ENCODE assay signal across 8 mouse cellular contexts in the genomic region with DNA sequence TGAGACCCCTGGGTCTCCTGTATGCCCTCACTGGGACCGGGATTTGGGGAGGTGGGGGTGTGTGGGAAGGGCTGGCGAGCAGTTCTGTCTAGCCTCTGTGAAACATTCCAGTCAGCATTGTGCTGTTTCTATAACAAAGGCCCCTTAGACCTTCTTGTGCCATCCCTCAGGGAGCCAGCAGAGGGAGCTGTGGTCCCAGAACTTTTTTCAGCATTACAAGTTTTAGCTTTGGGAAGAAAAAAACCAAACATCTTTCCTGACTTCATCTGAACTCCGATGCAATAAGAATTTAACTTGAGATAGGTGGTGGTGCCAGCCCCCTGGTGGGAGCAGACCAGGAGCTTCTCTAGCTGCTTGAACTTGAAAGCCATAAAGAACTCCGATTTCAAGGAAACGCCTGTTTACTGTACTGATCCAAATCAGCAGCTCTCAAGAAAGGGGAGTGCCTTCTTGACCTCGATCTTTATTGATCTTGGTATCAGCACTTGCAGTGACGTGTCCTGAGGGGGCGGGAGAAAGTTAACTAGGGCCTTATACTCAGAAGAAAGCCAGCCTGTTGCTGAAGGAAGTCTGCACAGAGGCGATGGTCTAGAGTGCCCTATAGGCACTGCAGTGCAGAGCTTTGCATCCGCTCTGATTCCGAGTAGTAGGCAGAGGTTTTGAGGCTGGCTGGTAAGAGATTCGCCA.
DNase-seq lines count a peak whose midpoint lies in the region; ATAC-seq and TF ChIP-seq lines count a peak whose summit lies in the region.

No protein-coding gene starts in this region.

- peak; percentile 76 for ATAC-seq in G1E (ENCODE audit: extremely low read depth, insufficient number of reproducible peaks, low FRiP score, poor library complexity, severe bottlenecking)
- peak; percentile 84 for ATAC-seq in forebrain, embryonic 16.5 days

- peak overlapping the region; percentile 55 for H3K9ac ChIP-seq in forebrain, embryonic 16.5 days (replicated peaks; ENCODE audit: low read depth, low read length)

- H3K4me2 ChIP-seq in forebrain, embryonic 16.5 days (ENCODE audit: low read length) = no peak overlapping the region

- H3K27me3 ChIP-seq in G1E (ENCODE audit: insufficient read depth, low read length) = no peaks in the 10 kb centered on the region
- no peaks in the 10 kb centered on the region for H3K27me3 ChIP-seq in forebrain, embryonic 16.5 days (replicated peaks; ENCODE audit: control insufficient read depth, insufficient read depth, low read length)

- DNase-seq in G1E (ENCODE audit: low spot score) = peak; percentile 18
- DNase-seq in cerebellum, adult 11-12 months = peak; percentile 48
- peak; percentile 81 to 87 for DNase-seq in heart, postnatal 36 days
- DNase-seq in layer of hippocampus, adult 18-20 months (ENCODE audit: low spot score in 2 of 2) = peak; percentile 55 to 84
- DNase-seq in lung, adult 18-20 months = peak; percentile 83 to 90
- peak; percentile 67 for DNase-seq in ovary, postnatal 10 days (ENCODE audit: low spot score)
- peak; percentile 56 to 78 for DNase-seq in thymus, postnatal 10 days (ENCODE audit: low spot score in 2 of 2)

- WGBS in forebrain, embryonic 16.5 days = 42% methylated on average over 12 of the region's 12 CpGs

- peaks cover 8% of the 10 kb centered on the region for H3K36me3 ChIP-seq in G1E (replicated peaks)
- H3K36me3 ChIP-seq in forebrain, embryonic 16.5 days (ENCODE audit: control insufficient read depth, insufficient read depth) = no peaks in the 10 kb centered on the region

- intact Hi-C loops in heart, postnatal 36 days (cut with DNase I) = loop anchor here (1.0 to 5.0 kb wide), 4 partner anchors 94 to 504 kb away; no protein-coding TSS in a partner anchor

- peak overlapping the region; percentile 34; the same call in 1 of the 2 replicates for H3K4me3 ChIP-seq in G1E (ENCODE audit: low read depth, low read length)
- no peak overlapping the region for H3K4me3 ChIP-seq in forebrain, embryonic 16.5 days (replicated peaks; ENCODE audit: low read length)

- H3K9me3 ChIP-seq in G1E (replicated peaks) = no peaks in the 10 kb centered on the region
- no peaks in the 10 kb centered on the region for H3K9me3 ChIP-seq in forebrain, embryonic 16.5 days (ENCODE audit: control insufficient read depth, low read length)

- H3K27ac ChIP-seq in forebrain, embryonic 16.5 days (ENCODE audit: low read length) = no peak overlapping the region

- peaks cover 47% of the 10 kb centered on the region for H3K4me1 ChIP-seq in G1E (ENCODE audit: insufficient read depth, low read depth, low read length)
- H3K4me1 ChIP-seq in forebrain, embryonic 16.5 days (replicated peaks; ENCODE audit: control insufficient read depth, insufficient read depth, low read length) = peaks cover 2% of the 10 kb centered on the region; the same call in 1 of the 2 replicates

- peak; percentile 83 for TF ChIP-seq CTCF in G1E (IDR thresholded peaks at IDR 0.05; ENCODE audit: low read depth, low read length)

Comparison
In these comparisons a context has a peak if more than half of its experiments do, and no peak if none do; other contexts are left out.
1. DNase-seq: peak in every context shown above with its lines; median percentile 86 in lung, adult 18-20 months; 84 in heart, postnatal 36 days; 70 in layer of hippocampus, adult 18-20 months; 67 in ovary, postnatal 10 days; 67 in thymus, postnatal 10 days; 48 in cerebellum, adult 11-12 months; 18 in G1E.